Mouse (Mus musculus): Measurements from ENCODE around the gene Cdc27.

- TF ChIP-seq CTCF (IDR thresholded peaks at IDR 0.05): no peak
- TF ChIP-seq EP300 (IDR thresholded peaks at IDR 0.05): no peak
Measured at GRCm38 (mm10) chr11:104580091-104580490, 29.7 kb upstream of the Cdc27 start.

All from lung, postnatal 0 days (tissue).